Mouse (Mus musculus): ENCODE measurements at regions not wholly inside any gene's neighbourhood (a gene's known extent, or its start where the extent isn't known, plus 50 kb on each side); places are given as distances from the start of the nearest gene placed in this dataset.
"Not testable (repeated sequence)": the region's sequence is repeated elsewhere in the genome, so short reads cannot be mapped to it uniquely, and the experiment has no call there.

- H3K4me3 ChIP-seq (ENCODE audit: low read depth, low read length); H3K9ac ChIP-seq (ENCODE audit: low read depth, low read length); H3K4me2 ChIP-seq; H3K27ac ChIP-seq (ENCODE audit: low read depth, low read length); H3K4me1 ChIP-seq (replicated peaks; ENCODE audit: control insufficient read depth, insufficient read depth, low read length); DNase-seq (ENCODE audit: low spot score); H3K27me3 ChIP-seq (replicated peaks; ENCODE audit: control insufficient read depth, insufficient read depth, low read length); H3K36me3 ChIP-seq (ENCODE audit: control insufficient read depth, insufficient read depth, low read length): not testable (repeated sequence)
- peak; percentile 14; the same call in 1 of the 2 replicates for ATAC-seq (replicated peaks; ENCODE audit: low FRiP score)
- peaks cover 11% of the 10 kb centered on the region for H3K9me3 ChIP-seq (ENCODE audit: control insufficient read depth, low read length)
- WGBS: 70% methylated on average over 7 of the region's 10 CpGs
These were observed 219.6 kb downstream of the Samd9l start for GRCm38 (mm10) chr6:3179603-3180348.

GRCm38 (mm10) chr6:3169479-3169878 is 229.9 kb downstream of the Samd9l start:
- not testable (repeated sequence) for H3K9ac ChIP-seq (ENCODE audit: low read depth, low read length); H3K4me3 ChIP-seq (ENCODE audit: low read depth, low read length); H3K4me2 ChIP-seq; H3K9me3 ChIP-seq (ENCODE audit: control insufficient read depth, low read length); H3K27me3 ChIP-seq (replicated peaks; ENCODE audit: control insufficient read depth, insufficient read depth, low read length); H3K36me3 ChIP-seq (ENCODE audit: control insufficient read depth, insufficient read depth, low read length); ATAC-seq (replicated peaks; ENCODE audit: low FRiP score); H3K27ac ChIP-seq (ENCODE audit: low read depth, low read length); H3K4me1 ChIP-seq (replicated peaks; ENCODE audit: control insufficient read depth, insufficient read depth, low read length); DNase-seq (ENCODE audit: low spot score)
- 60% methylated on average over 2 of the region's 4 CpGs for WGBS

- not testable (repeated sequence) for DNase-seq (ENCODE audit: low spot score); H3K27me3 ChIP-seq (replicated peaks; ENCODE audit: control insufficient read depth, insufficient read depth, low read length); H3K36me3 ChIP-seq (ENCODE audit: control insufficient read depth, insufficient read depth, low read length); H3K4me2 ChIP-seq; H3K9me3 ChIP-seq (ENCODE audit: control insufficient read depth, low read length); H3K9ac ChIP-seq (ENCODE audit: low read depth, low read length); H3K27ac ChIP-seq (ENCODE audit: low read depth, low read length); H3K4me1 ChIP-seq (replicated peaks; ENCODE audit: control insufficient read depth, insufficient read depth, low read length); H3K4me3 ChIP-seq (ENCODE audit: low read depth, low read length)
- peak; percentile 80 for ATAC-seq (replicated peaks; ENCODE audit: low FRiP score)
- 38% methylated on average over 1 of the region's 1 CpGs for whole genome bisulfite sequencing
These were observed 233.2 kb downstream of the Samd9l start for GRCm38 (mm10) chr6:3166149-3166548.

GRCm38 (mm10) chr6:3151901-3152300 is 247.5 kb downstream of the Samd9l start:
- H3K9me3 ChIP-seq (ENCODE audit: control insufficient read depth, low read length); H3K36me3 ChIP-seq (ENCODE audit: control insufficient read depth, insufficient read depth, low read length); H3K27me3 ChIP-seq (replicated peaks; ENCODE audit: control insufficient read depth, insufficient read depth, low read length); H3K9ac ChIP-seq (ENCODE audit: low read depth, low read length); H3K27ac ChIP-seq (ENCODE audit: low read depth, low read length); H3K4me3 ChIP-seq (ENCODE audit: low read depth, low read length); H3K4me2 ChIP-seq; H3K4me1 ChIP-seq (replicated peaks; ENCODE audit: control insufficient read depth, insufficient read depth, low read length); DNase-seq (ENCODE audit: low spot score); ATAC-seq (replicated peaks; ENCODE audit: low FRiP score): not testable (repeated sequence)
- 59% methylated on average over 2 of the region's 2 CpGs for WGBS

- H3K9ac ChIP-seq (ENCODE audit: low read depth, low read length); H3K36me3 ChIP-seq (ENCODE audit: control insufficient read depth, insufficient read depth, low read length); H3K27me3 ChIP-seq (replicated peaks; ENCODE audit: control insufficient read depth, insufficient read depth, low read length); H3K27ac ChIP-seq (ENCODE audit: low read depth, low read length); H3K4me1 ChIP-seq (replicated peaks; ENCODE audit: control insufficient read depth, insufficient read depth, low read length); H3K4me3 ChIP-seq (ENCODE audit: low read depth, low read length); ATAC-seq (replicated peaks; ENCODE audit: low FRiP score); H3K4me2 ChIP-seq; DNase-seq (ENCODE audit: low spot score): not testable (repeated sequence)
- H3K9me3 ChIP-seq (ENCODE audit: control insufficient read depth, low read length): peaks cover 11% of the 10 kb centered on the region; the same call in 1 of the 2 replicates
- 73% methylated on average over 3 of the region's 3 CpGs for WGBS
These were observed 261.5 kb downstream of the Samd9l start for GRCm38 (mm10) chr6:3137823-3138222.

GRCm38 (mm10) chr6:3133763-3134162 is 265.6 kb downstream of the Samd9l start:
- H3K27me3 ChIP-seq (replicated peaks; ENCODE audit: control insufficient read depth, insufficient read depth, low read length); DNase-seq (ENCODE audit: low spot score); H3K27ac ChIP-seq (ENCODE audit: low read depth, low read length); H3K9me3 ChIP-seq (ENCODE audit: control insufficient read depth, low read length); ATAC-seq (replicated peaks; ENCODE audit: low FRiP score); H3K4me1 ChIP-seq (replicated peaks; ENCODE audit: control insufficient read depth, insufficient read depth, low read length); H3K4me2 ChIP-seq; H3K4me3 ChIP-seq (ENCODE audit: low read depth, low read length); H3K9ac ChIP-seq (ENCODE audit: low read depth, low read length); H3K36me3 ChIP-seq (ENCODE audit: control insufficient read depth, insufficient read depth, low read length): not testable (repeated sequence)
- WGBS: 74% methylated on average over 4 of the region's 4 CpGs

GRCm38 (mm10) chr6:3116296-3116695 is 283.1 kb downstream of the Samd9l start:
- not testable (repeated sequence) for H3K4me1 ChIP-seq (replicated peaks; ENCODE audit: control insufficient read depth, insufficient read depth, low read length); H3K36me3 ChIP-seq (ENCODE audit: control insufficient read depth, insufficient read depth, low read length); H3K4me2 ChIP-seq; H3K27ac ChIP-seq (ENCODE audit: low read depth, low read length); ATAC-seq (replicated peaks; ENCODE audit: low FRiP score); H3K4me3 ChIP-seq (ENCODE audit: low read depth, low read length); H3K9ac ChIP-seq (ENCODE audit: low read depth, low read length); H3K9me3 ChIP-seq (ENCODE audit: control insufficient read depth, low read length); DNase-seq (ENCODE audit: low spot score); H3K27me3 ChIP-seq (replicated peaks; ENCODE audit: control insufficient read depth, insufficient read depth, low read length)
- 25% methylated on average over 1 of the region's 3 CpGs for WGBS
